Mouse (Mus musculus) bone marrow, adult 2 months (tissue): ENCODE measurements around the gene Hoxb2.

ENCODE experiments used
- CTCF ChIP-seq: fragments of 200-500 bp; IDR thresholded peaks from 2 replicates; pipeline ENCODE4 v1.5.1; 2011; ENCODE audit warnings: low read length, control low read depth; ENCODE audit not compliant: control insufficient read depth, insufficient read depth
- POLR2A ChIP-seq: fragments of 200-500 bp; IDR thresholded peaks from 2 replicates; pipeline ENCODE4 v1.6.1; 2011; ENCODE audit warnings: low read depth, mild to moderate bottlenecking, control low read depth, low read length, borderline replicate concordance; ENCODE audit not compliant: control insufficient read depth

DNA sequence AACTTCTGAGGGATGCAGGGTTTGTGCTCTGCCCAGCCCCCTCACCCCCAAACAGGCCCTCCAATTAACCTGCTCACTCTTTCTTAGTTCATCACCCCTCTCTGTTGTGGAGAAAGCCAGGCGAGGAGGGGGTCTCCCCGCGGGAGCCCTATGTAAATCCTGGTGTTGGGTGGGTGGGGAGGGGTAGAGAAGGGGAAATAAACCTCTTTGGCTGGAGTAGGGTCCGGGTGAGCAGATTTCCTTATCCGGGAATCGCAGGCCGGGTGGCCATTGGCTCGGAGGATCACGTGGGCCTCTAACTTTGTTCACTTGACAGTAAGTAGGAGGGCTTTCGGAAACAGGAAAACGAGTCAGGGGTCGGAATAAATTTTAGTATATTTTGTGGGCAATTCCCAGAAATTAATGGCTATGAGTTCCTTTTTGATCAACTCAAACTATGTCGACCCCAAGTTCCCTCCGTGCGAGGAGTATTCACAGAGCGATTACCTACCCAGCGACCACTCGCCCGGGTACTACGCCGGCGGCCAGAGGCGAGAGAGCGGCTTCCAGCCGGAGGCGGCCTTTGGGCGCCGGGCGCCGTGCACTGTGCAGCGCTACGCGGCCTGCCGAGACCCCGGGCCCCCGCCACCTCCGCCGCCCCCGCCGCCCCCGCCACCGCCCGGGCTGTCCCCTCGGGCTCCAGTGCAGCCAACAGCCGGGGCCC lies 31.8 kb upstream of the Hoxb2 start:
- no peak for TF ChIP-seq CTCF
- no peak for TF ChIP-seq POLR2A
